In the genomic region with DNA sequence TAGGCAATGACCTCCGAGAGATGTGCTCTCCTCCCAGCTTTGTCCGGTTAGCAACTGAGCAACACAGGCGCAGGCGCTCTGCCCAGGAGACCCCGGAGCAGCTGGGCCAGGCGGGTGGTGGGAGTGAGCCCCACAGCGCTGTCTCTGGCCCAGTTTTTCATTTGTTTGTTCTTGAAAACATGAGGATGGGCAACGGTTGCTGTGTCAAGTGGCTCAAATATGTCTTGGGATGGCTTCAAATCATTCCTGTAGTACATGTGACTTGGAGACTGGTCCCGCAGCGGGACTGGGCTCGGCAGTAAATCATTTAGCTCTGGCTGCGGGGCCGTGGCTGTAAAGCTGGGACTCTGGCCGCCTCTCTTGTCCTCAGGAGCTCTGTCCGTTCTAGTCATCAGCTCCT, we compare ENCODE assay signal across 29 mouse cellular contexts. TPM values are rescaled to one million over a fixed set of nuclear protein-coding genes. Genes with fewer than 3 reads are reported as not detected.
A peak's percentile ranks its signal among the peaks of the same experiment; 100 is the strongest.
DNase-seq lines count a peak whose midpoint lies in the region; ATAC-seq and TF ChIP-seq lines count a peak whose summit lies in the region.
"Had no signal": no experiment of that assay in that cellular context is flagged by ENCODE, and none has a peak within 500 bp of the region (broad histone marks: within the 10 kb centered on the region; RNA-seq: fewer than 3 reads in every experiment).

No protein-coding gene starts in this region.

- peaks cover 4% of the 10 kb centered on the region for H3K4me1 ChIP-seq in kidney, embryonic 14.5 days (ENCODE audit: control insufficient read depth, insufficient read depth, low read length)
- H3K4me1 ChIP-seq: liver, embryonic 13.5 days; megakaryocyte, embryonic 14.5 days had no signal

- no peak overlapping the region for H3K4me2 ChIP-seq in kidney, embryonic 14.5 days (replicated peaks; ENCODE audit: low read depth, low read length)
- H3K4me2 ChIP-seq: embryonic facial prominence, embryonic 12.5 days; forebrain, embryonic 15.5 days; heart, embryonic 15.5 days; hindbrain, embryonic 12.5 days; intestine, embryonic 15.5 days; kidney, embryonic 15.5 days; limb, embryonic 15.5 days; liver, embryonic 13.5 days; midbrain, embryonic 13.5 days had no signal

- H3K4me3 ChIP-seq in kidney, embryonic 14.5 days (ENCODE audit: low read length) = no peak overlapping the region
- H3K4me3 ChIP-seq in gastrocnemius, adult 2 months = peak overlapping the region; percentile 34
- H3K4me3 ChIP-seq: embryonic facial prominence, embryonic 12.5 days; forebrain, embryonic 15.5 days; heart, embryonic 10.5 days; heart, embryonic 15.5 days; hindbrain, embryonic 12.5 days; intestine, embryonic 15.5 days; kidney, embryonic 15.5 days; left cerebral cortex, adult 2 months; limb, embryonic 10.5 days; limb, embryonic 15.5 days; liver, embryonic 13.5 days; megakaryocyte, embryonic 14.5 days; midbrain, embryonic 13.5 days had no signal

- no peak overlapping the region for H3K27ac ChIP-seq in kidney, embryonic 14.5 days (ENCODE audit: low read depth, low read length)
- peak overlapping the region; percentile 68 for H3K27ac ChIP-seq in gastrocnemius, adult 2 months
- H3K27ac ChIP-seq: embryonic facial prominence, embryonic 12.5 days; forebrain, embryonic 15.5 days; heart, embryonic 10.5 days; heart, embryonic 15.5 days; hindbrain, embryonic 12.5 days; hindbrain, postnatal 0 days; intestine, embryonic 15.5 days; kidney, embryonic 15.5 days; left cerebral cortex, adult 2 months; limb, embryonic 10.5 days; limb, embryonic 15.5 days; liver, embryonic 13.5 days; midbrain, embryonic 13.5 days had no signal

- DNase-seq in cerebellum, postnatal 10 days = peak; percentile 49 to 52
- DNase-seq in cerebellum, adult 18-20 months = no peak
- DNase-seq in kidney, postnatal 4 days = peak; percentile 40 to 60
- peak; percentile 73 for DNase-seq in gastrocnemius, adult 2 months
- DNase-seq in gastrocnemius, postnatal 36 days = peak; percentile 45 to 50
- no peak for DNase-seq in left cerebral cortex, postnatal 25 days (ENCODE audit: low spot score in 2 of 2)
- DNase-seq in urinary bladder, adult 2 months (ENCODE audit: low spot score) = no peak
- DNase-seq: adrenal gland, postnatal 36 days; cerebellum, adult 8-10 months; embryo, embryonic 11 days; liver, embryonic 13.5 days; lung, adult 18-20 months; lung, postnatal 4 days; thymus, postnatal 4 days had no signal

- no peak for TF ChIP-seq CTCF in gastrocnemius, adult 2 months (IDR thresholded peaks at IDR 0.05)

- WGBS in kidney, embryonic 14.5 days = 33% methylated on average over 15 of the region's 15 CpGs

- no peak overlapping the region for H3K9ac ChIP-seq in kidney, embryonic 14.5 days (ENCODE audit: low read depth, low read length)
- H3K9ac ChIP-seq: embryonic facial prominence, embryonic 12.5 days; forebrain, embryonic 15.5 days; heart, embryonic 15.5 days; hindbrain, embryonic 12.5 days; intestine, embryonic 15.5 days; kidney, embryonic 15.5 days; limb, embryonic 15.5 days; liver, embryonic 13.5 days; midbrain, embryonic 13.5 days had no signal

- no peak for ATAC-seq in kidney, embryonic 14.5 days (ENCODE audit: low FRiP score, low TSS enrichment)
- ATAC-seq: forebrain, embryonic 15.5 days; hindbrain, postnatal 0 days; intestine, embryonic 15.5 days; lung, postnatal 0 days; midbrain, embryonic 13.5 days had no signal

- no peaks in the 10 kb centered on the region for H3K36me3 ChIP-seq in kidney, embryonic 14.5 days (ENCODE audit: control insufficient read depth, insufficient read depth, low read length)
- H3K36me3 ChIP-seq: embryonic facial prominence, embryonic 12.5 days; forebrain, embryonic 15.5 days; heart, embryonic 10.5 days; heart, embryonic 15.5 days; hindbrain, embryonic 12.5 days; intestine, embryonic 15.5 days; kidney, embryonic 15.5 days; limb, embryonic 10.5 days; limb, embryonic 15.5 days; liver, embryonic 13.5 days; midbrain, embryonic 13.5 days had no signal

- intact Hi-C loops in gastrocnemius, adult 2 months (cut with DNase I) = no loop called here
- intact Hi-C loops in gastrocnemius, postnatal 36 days (cut with DNase I) = no loop called here
- intact Hi-C loops in left cerebral cortex, postnatal 25 days (cut with DNase I) = loop anchor here (5.0 kb wide), 1 partner anchor 73 kb away; no protein-coding TSS in a partner anchor

- no peaks in the 10 kb centered on the region for H3K9me3 ChIP-seq in kidney, embryonic 14.5 days (ENCODE audit: control insufficient read depth, low read length)
- H3K9me3 ChIP-seq: embryonic facial prominence, embryonic 12.5 days; forebrain, embryonic 15.5 days; heart, embryonic 10.5 days; heart, embryonic 15.5 days; hindbrain, embryonic 12.5 days; intestine, embryonic 15.5 days; kidney, embryonic 15.5 days; limb, embryonic 10.5 days; limb, embryonic 15.5 days; liver, embryonic 13.5 days; midbrain, embryonic 13.5 days had no signal

- peaks cover 22% of the 10 kb centered on the region for H3K27me3 ChIP-seq in kidney, embryonic 14.5 days (ENCODE audit: control insufficient read depth, insufficient read depth, low read length)

RNA-seq across cellular contexts. Expression of gene Hmcn2, which starts 4.7 kb away (rescaled TPM):
- 0.10 TPM in 1 of 2 replicates, not detected in the other for polyA plus RNA-seq in kidney, embryonic 14.5 days (2014; fragmentation: Nextera tagmentation; extraction: Ambion mirVana)
- 10 to 100 TPM; 21.6 to 36.8 TPM for total RNA-seq in gastrocnemius, adult 2 months (2021)
- total RNA-seq in gastrocnemius, postnatal 36 days (2021) = 10 to 100 TPM; 28.6 to 30.1 TPM
- under 1 TPM; 0.21 to 0.32 TPM for total RNA-seq in left cerebral cortex, postnatal 25 days (2021)
- polyA plus RNA-seq in urinary bladder, adult 2 months (2012; rRNA removed) = 45.4 and 53.8 TPM in 2 replicates

Comparison
In these comparisons a context has a peak if more than half of its experiments do, and no peak if none do; other contexts are left out.
1. DNase-seq: peak in cerebellum, postnatal 10 days (2 of 2), kidney, postnatal 4 days (2 of 2), gastrocnemius, adult 2 months (single experiment) and gastrocnemius, postnatal 36 days (2 of 2); none in cerebellum, adult 18-20 months (0 of 2), left cerebral cortex, postnatal 25 days (0 of 2) and urinary bladder, adult 2 months (single experiment).
2. RNA of gene Hmcn2, which starts 4.7 kb away (total RNA-seq): 21.6 to 36.8 TPM in gastrocnemius, adult 2 months and 28.6 to 30.1 TPM in gastrocnemius, postnatal 36 days; 0.21 to 0.32 TPM in left cerebral cortex, postnatal 25 days; every median in the first group is over 10 times any median in the second.